Mouse (Mus musculus) sigmoid colon, adult 10 weeks (tissue): Measurements from ENCODE around the gene Batf3. TPM values are rescaled to one million over a fixed set of nuclear protein-coding genes. Genes with fewer than 3 reads are reported as not detected.

Experiments used
- polyA plus RNA-seq: library from polyadenylated mRNA; stranded (reverse); fragments of 350-450 nt; fragmentation: Illumina TruSeq; extraction: RNeasy Lipid Tissue Mini Kit (QIAGEN cat#74804); gene quantifications from one replicate; pipeline ENCODE4 v1.2.3, GENCODE M21; 2014; ENCODE audit warnings: low read depth, low replicate concordance

The Batf3 gene
- 0.60 TPM for polyA plus RNA-seq

DNA sequence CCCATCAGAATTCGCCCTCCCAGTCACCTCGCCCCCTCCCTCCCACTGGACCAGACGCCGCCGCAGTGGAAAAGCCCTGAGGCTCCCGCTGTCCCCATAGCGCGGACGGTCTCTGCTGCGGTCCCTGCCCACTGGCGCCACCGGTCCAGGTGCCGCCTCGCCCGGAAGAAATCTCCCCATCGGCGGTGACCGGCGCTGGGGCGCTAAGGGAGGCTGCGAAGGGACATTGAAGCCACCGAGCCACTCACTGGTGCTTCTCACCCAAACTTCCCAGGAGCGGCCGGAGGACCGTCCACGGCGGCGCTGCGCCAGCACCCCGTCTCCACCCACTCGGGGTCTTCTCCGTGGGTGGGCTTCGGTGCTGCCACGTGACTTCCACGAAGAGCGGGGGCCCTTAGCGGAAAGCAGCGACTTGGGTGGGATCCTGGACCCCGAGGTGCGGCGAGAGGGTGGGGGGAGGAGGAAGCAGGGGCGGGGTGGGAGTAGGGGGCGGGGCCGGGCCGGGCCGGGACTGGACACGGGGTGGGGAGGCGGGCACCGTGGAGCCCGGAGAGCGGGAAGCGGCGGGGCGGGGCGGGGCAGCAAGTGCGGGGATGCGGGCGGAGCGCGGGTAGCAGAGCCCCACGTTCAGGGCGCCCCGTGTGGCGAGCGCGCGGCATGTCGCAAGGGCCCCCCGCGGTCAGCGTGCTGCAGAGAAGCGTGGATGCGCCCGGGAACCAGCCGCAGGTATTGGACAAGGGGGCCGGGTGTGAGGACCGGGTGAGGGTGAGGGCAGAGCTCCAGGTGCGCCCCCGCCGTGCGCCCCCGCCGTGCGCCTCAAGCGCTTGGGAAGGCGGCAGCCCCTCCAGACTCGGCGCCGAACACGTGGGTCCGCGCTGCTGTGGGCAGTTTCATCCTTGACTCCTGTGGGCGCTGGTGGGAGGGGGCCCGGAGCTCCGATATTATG, at the start of gene Batf3:
Gene Batf3, plus strand, starts transcription at position 46 of the 946 bp plus-strand sequence.

DNA sequence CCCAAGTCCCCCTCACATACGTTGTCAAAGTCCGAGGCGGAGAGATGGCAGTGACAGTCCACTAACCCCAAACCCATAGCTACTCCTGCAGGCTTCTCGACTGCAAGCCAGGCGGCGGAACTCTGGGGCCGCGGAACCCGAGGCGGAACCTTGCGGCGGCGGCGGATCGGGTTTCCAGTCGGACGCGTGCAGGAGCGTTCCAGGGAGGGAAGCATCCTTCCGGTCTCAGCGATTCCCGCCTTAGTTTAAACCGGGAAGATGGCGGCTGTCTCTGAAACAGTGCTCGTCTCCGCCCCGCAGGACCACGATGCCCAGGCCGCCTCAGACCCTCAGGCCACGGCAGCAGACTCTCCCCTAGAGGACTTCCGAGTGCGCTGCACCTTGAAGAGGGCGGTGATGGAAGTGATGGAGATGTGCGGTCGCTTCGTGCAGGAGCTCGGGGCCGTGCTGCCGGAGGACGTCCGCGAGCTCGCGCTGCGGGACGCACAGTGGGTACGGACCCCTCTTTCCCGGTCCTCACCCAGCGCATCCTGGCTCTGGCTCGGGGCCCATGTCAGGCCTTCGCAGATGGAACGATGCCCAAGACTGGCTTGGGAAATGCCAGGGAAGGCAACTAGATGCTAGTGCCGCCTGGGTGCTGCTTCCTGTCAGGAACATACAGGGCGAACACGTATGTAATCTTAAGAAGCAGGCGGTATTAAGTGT, 34.7 kb upstream of the Batf3 start, which contains the start of the genes Tatdn3 and Nsl1:
Gene Tatdn3, minus strand, starts transcription at position 152 of the 705 bp plus-strand sequence.
Gene Nsl1, plus strand, starts transcription at position 232 of the 705 bp plus-strand sequence.

Other genes starting within 250 kb of the Batf3 start
- 7.0 TPM for gene Rps6kc1, start 186.1 kb upstream of the Batf3 start, polyA plus RNA-seq
- 87.4 TPM for gene Angel2, start 172.7 kb upstream of the Batf3 start, polyA plus RNA-seq
- 0.63 TPM for gene Vash2, start 118.6 kb upstream of the Batf3 start, polyA plus RNA-seq
- gene Flvcr1, start 71.7 kb upstream of the Batf3 start, polyA plus RNA-seq = 30.5 TPM
- gene Spata45, start 61.2 kb upstream of the Batf3 start, polyA plus RNA-seq = not detected
- 32.4 TPM for gene Tatdn3, start 34.9 kb upstream of the Batf3 start, polyA plus RNA-seq
- gene Nsl1, start 34.8 kb upstream of the Batf3 start, polyA plus RNA-seq = 0.50 TPM
- gene Fam71a, start 67.0 kb downstream of the Batf3 start, polyA plus RNA-seq = not detected
- gene Atf3, start 120.2 kb downstream of the Batf3 start, polyA plus RNA-seq = 12.5 TPM
- not detected for gene Nenf, start 220.3 kb downstream of the Batf3 start, polyA plus RNA-seq
- gene Tmem206, start 228.1 kb downstream of the Batf3 start, polyA plus RNA-seq = 6.0 TPM